Mouse (Mus musculus) midbrain, embryonic 12.5 days (tissue): ENCODE data around the gene Rnh1. TPM values are rescaled to one million over a fixed set of nuclear protein-coding genes. Genes with fewer than 3 reads are reported as not detected.

Experiments
- ATAC-seq: fragments of 200-750 bp; cut with Nextera tagmentation; 2 replicates; pipeline ENCODE4 v1.8.0; 2017; ENCODE audit warnings: low read depth, moderate TSS enrichment, moderate library complexity; ENCODE audit not compliant: low FRiP score
- H3K27ac ChIP-seq: fragments of 300-500 bp; sonication (generic); replicated peaks from 2 replicates; pipeline ENCODE4 v1.5.1; 2016; ENCODE audit warnings: mild to moderate bottlenecking
- H3K27me3 ChIP-seq: fragments of 300-500 bp; sonication (generic); 2 replicates; pipeline ENCODE4 v1.6.1; 2016; ENCODE audit warnings: mild to moderate bottlenecking
- H3K36me3 ChIP-seq: fragments of 300-500 bp; sonication (generic); 2 replicates; pipeline ENCODE4 v1.6.1; 2016
- H3K4me1 ChIP-seq: fragments of 300-500 bp; sonication (generic); 2 replicates; pipeline ENCODE4 v1.6.1; 2016
- H3K4me2 ChIP-seq: fragments of 300-500 bp; sonication (generic); replicated peaks from 2 replicates; pipeline ENCODE4 v1.6.1; 2016; ENCODE audit warnings: mild to moderate bottlenecking, moderate library complexity
- H3K4me3 ChIP-seq: fragments of 300-500 bp; sonication (generic); 2 replicates; pipeline ENCODE4 v1.5.1; 2016; ENCODE audit warnings: mild to moderate bottlenecking
- H3K9ac ChIP-seq: fragments of 300-500 bp; sonication (generic); replicated peaks from 2 replicates; pipeline ENCODE4 v1.6.1; 2016; ENCODE audit warnings: mild to moderate bottlenecking, moderate library complexity
- H3K9me3 ChIP-seq: fragments of 300-500 bp; sonication (generic); 2 replicates; pipeline ENCODE4 v1.6.1; 2016; ENCODE audit warnings: mild to moderate bottlenecking
- WGBS: fragments of 180-500 bp; shearing (Covaris S2); methylation state at CpG from one replicate; pipeline ENCODE4 v1.1.7; 2016; 5-methylcytosine and 5-hydroxymethylcytosine counted together
- polyA plus RNA-seq: library from polyadenylated mRNA; unstranded; fragments of >200 nt; fragmentation: Nextera tagmentation; extraction: Ambion mirVana; gene quantifications from 2 replicates; pipeline ENCODE4 v1.2.1, GENCODE M21; 2016

Rnh1 gene
- polyA plus RNA-seq, 1 experiment from 2014 or later = 54.9 TPM

DNA sequence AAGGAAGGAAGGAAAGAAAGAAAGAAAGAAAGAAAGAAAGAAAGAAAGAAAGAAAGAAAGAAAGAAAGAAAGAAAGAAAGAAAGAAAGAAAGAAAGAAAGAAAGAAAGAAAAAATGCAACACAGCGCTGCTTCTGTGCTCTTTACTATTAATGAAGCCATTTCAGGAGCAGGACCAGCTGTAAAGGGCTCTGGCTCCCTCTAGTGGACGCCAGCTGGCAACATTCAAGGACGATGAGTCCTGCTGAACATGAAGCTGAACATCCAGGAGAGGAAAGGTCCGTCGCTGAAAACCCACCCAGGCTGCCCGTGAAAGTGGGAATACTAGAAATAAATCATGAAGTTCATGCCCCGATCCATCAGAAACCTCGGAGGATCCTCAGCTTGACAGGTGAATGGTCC is 3.5 kb upstream of the Rnh1 start:
- H3K9me3 ChIP-seq = no peaks in the 10 kb centered on the region
- WGBS = 2% methylated on average over 8 of the region's 8 CpGs
- no peak overlapping the region for H3K4me2 ChIP-seq
- 0 out of 2 replicates have a peak, but pooled peaks cover 4% of the 10 kb centered on the region for H3K27me3 ChIP-seq
- peaks cover 8% of the 10 kb centered on the region for H3K4me1 ChIP-seq
- no peak overlapping the region for H3K27ac ChIP-seq
- no peak for ATAC-seq
- H3K36me3 ChIP-seq = no peaks in the 10 kb centered on the region
- no peak overlapping the region for H3K4me3 ChIP-seq
- H3K9ac ChIP-seq = no peak overlapping the region; the same call in 1 of the 2 replicates

DNA sequence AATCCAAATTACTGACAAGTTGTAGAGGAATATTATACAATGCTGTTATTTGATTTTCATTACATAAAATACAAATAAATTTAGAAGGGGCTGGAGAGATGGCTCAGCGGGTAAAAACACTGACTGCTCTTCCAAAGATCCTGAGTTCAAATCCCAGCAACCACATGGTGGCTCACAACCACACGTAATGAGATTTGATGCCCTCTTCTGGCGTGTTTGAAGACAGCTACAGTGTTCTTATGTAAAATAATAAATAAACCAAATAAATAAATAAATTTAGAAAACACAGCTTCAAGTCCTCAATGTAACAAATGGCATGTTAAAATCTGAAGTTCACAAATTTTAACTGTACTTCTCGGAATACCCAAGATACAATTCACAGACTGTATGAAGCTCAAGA is 2.4 kb upstream of the Rnh1 start:
- 92% methylated on average over 4 of the region's 4 CpGs for WGBS
- no peak for ATAC-seq
- Histone ChIP-seq H3K9ac (no peak overlapping the region), H3K4me2 (no peak overlapping the region), H3K36me3 (no peaks in the 10 kb centered on the region), H3K9me3 (no peaks in the 10 kb centered on the region), H3K27ac (no peak overlapping the region), H3K4me3 (no peak overlapping the region), H3K4me1 (peaks cover 8% of the 10 kb centered on the region), H3K27me3 (0 out of 2 replicates have a peak, but pooled peaks cover 4% of the 10 kb centered on the region)

GRCm38 (mm10) chr7:141173323-141173850 is 730 bp upstream of the Rnh1 start:
- ATAC-seq = no peak
- H3K4me3 ChIP-seq = peak overlapping the region; percentile 53; the same call in 1 of the 2 replicates
- WGBS = 93% methylated on average over 5 of the region's 5 CpGs
- H3K9me3 ChIP-seq = no peaks in the 10 kb centered on the region
- no peak overlapping the region for H3K9ac ChIP-seq
- H3K4me2 ChIP-seq = peak overlapping the region; percentile 55
- no peaks in the 10 kb centered on the region for H3K36me3 ChIP-seq
- no peak overlapping the region for H3K27ac ChIP-seq
- peaks cover 15% of the 10 kb centered on the region for H3K4me1 ChIP-seq
- 0 out of 2 replicates have a peak, but pooled peaks cover 4% of the 10 kb centered on the region for H3K27me3 ChIP-seq

DNA sequence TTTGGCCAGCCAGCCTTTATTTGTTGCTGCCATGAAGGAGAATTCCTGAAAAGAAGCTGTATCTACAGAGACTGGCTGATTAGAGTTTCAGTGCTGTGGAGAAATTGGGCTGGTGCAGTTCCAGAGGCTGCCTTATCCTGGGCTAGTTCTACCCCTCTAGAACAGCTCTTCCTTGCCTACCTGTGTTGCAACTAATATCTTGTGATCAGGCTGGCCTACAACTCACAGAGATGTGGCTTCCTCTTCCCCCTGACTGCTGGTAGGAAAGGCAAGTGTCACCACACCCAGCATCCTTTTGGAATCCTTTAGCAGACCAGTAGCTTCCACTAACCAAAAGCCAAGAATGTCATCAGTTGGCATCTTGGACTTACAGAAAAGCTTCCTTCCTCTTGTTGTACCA is 2.8 kb downstream of the Rnh1 start:
- no peaks in the 10 kb centered on the region for H3K9me3 ChIP-seq
- no peak overlapping the region for H3K27ac ChIP-seq
- H3K4me3 ChIP-seq = no peak overlapping the region
- H3K36me3 ChIP-seq = no peaks in the 10 kb centered on the region
- no peak for ATAC-seq
- no peak overlapping the region for H3K4me2 ChIP-seq
- no peaks in the 10 kb centered on the region for H3K27me3 ChIP-seq
- no peak overlapping the region for H3K9ac ChIP-seq
- H3K4me1 ChIP-seq = peaks cover 22% of the 10 kb centered on the region

- H3K9me3 ChIP-seq = no peaks in the 10 kb centered on the region
- no peak for ATAC-seq
- H3K36me3 ChIP-seq = 0 out of 2 replicates have a peak, but pooled peaks cover 3% of the 10 kb centered on the region
- no peak overlapping the region for H3K9ac ChIP-seq
- WGBS = 92% methylated on average over 1 of the region's 1 CpGs
- H3K27me3 ChIP-seq = no peaks in the 10 kb centered on the region
- H3K4me1 ChIP-seq = peaks cover 22% of the 10 kb centered on the region
- no peak overlapping the region for H3K4me3 ChIP-seq
- no peak overlapping the region for H3K4me2 ChIP-seq
- no peak overlapping the region for H3K27ac ChIP-seq
Observed at GRCm38 (mm10) chr7:141169300-141169699, 3.4 kb downstream of the Rnh1 start.

DNA sequence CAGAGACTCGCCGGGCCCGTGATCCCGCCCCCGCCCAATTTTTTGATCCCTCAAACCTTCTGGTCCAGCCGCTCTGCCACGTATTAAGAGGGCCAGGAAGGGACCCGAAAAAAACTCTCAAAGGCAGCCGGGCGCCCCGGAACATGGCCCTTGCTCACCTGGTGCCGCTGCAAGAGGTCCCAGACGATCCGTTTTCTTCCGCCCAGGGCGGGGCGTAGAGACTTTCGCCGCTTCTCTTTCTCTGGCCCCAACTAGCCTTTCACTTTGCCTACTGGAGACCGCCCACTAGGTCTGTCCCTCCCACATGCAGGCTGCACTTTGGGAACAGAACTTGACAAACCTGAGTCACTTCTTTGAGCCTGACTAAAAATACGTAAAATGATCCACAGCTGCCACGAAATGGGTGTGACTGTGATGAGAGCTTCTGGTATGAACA is 4.1 kb downstream of the Rnh1 start:
- H3K27ac ChIP-seq = no peak overlapping the region

GRCm38 (mm10) chr7:141167901-141168517 is 4.6 kb downstream of the Rnh1 start:
- H3K27ac ChIP-seq = no peak overlapping the region
- peaks cover 17% of the 10 kb centered on the region for H3K4me1 ChIP-seq
- WGBS = 18% methylated on average over 7 of the region's 7 CpGs
- no peaks in the 10 kb centered on the region for H3K27me3 ChIP-seq
- no peaks in the 10 kb centered on the region for H3K9me3 ChIP-seq
- ATAC-seq = no peak
- H3K9ac ChIP-seq = peak overlapping the region; percentile 35
- peak overlapping the region; percentile 48 for H3K4me2 ChIP-seq
- H3K4me3 ChIP-seq = peak overlapping the region; percentile 19
- H3K36me3 ChIP-seq = peaks cover 16% of the 10 kb centered on the region; the same call in 1 of the 2 replicates

More for the DNA sequence above, 4.1 kb downstream of the Rnh1 start:
- WGBS = 3% methylated on average over 22 of the region's 22 CpGs
- Histone ChIP-seq H3K4me2 (peak overlapping the region; percentile 48), H3K9me3 (no peaks in the 10 kb centered on the region), H3K36me3 (peaks cover 11% of the 10 kb centered on the region; the same call in 1 of the 2 replicates), H3K4me3 (peak overlapping the region; percentile 19), H3K9ac (peak overlapping the region; percentile 35), H3K27me3 (no peaks in the 10 kb centered on the region), H3K4me1 (peaks cover 22% of the 10 kb centered on the region)
- ATAC-seq = no peak

GRCm38 (mm10) chr7:141164850-141165249 is 7.8 kb downstream of the Rnh1 start:
- H3K36me3 ChIP-seq = peaks cover 37% of the 10 kb centered on the region
- 90% methylated on average over 6 of the region's 6 CpGs for WGBS
- H3K4me1 ChIP-seq = peaks cover 14% of the 10 kb centered on the region
- no peak overlapping the region for H3K4me3 ChIP-seq
- no peak for ATAC-seq
- H3K27me3 ChIP-seq = no peaks in the 10 kb centered on the region
- no peak overlapping the region for H3K27ac ChIP-seq
- H3K9me3 ChIP-seq = no peaks in the 10 kb centered on the region
- no peak overlapping the region for H3K4me2 ChIP-seq
- H3K9ac ChIP-seq = no peak overlapping the region

DNA sequence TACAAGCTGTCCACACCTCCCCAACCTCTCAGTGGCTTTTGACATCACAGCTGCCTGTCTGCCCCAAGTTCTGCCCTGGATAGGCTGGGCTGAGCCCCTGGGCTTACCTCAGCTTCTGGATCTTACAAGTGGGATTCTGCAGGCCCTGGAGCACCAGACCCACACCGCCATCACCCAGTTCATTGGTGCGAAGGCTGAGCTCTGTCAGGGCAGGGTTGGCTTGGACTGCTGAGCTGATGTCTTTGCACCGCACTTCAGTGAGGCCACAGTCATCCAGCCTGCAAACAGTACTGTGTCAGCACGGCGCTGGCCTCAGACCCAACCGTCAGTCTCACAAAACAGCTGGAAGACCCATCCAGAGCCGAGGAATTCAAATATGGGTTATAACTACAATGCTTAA is 8.3 kb downstream of the Rnh1 start:
- Histone ChIP-seq H3K9ac (no peak overlapping the region), H3K36me3 (peaks cover 41% of the 10 kb centered on the region), H3K27ac (no peak overlapping the region), H3K27me3 (no peaks in the 10 kb centered on the region), H3K4me1 (peaks cover 14% of the 10 kb centered on the region), H3K4me3 (no peak overlapping the region), H3K4me2 (no peak overlapping the region), H3K9me3 (no peaks in the 10 kb centered on the region)
- no peak for ATAC-seq
- WGBS = 96% methylated on average over 7 of the region's 7 CpGs

DNA sequence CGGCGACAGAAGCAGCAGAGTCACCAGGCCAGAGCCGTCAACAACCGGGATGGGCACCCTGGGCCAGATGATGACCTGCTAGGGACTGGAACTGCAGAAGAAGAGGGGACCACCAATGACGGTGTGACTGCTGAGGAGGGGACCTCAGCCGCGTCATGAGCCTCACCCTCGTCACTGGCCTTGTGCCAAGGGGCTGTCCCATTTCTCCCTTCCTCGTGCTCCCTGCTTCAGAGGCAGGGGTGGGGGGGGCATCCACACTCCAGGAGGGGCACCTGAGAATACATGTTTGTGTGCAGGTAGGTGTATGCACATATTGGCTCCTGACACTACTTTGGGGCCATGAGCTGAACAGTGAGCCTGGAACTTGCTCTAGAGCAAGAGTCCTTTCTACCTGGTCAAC is 17.3 kb downstream of the Rnh1 start:
- WGBS = 89% methylated on average over 9 of the region's 9 CpGs
- H3K4me3 ChIP-seq = no peak overlapping the region
- peaks cover 75% of the 10 kb centered on the region for H3K36me3 ChIP-seq
- no peaks in the 10 kb centered on the region for H3K9me3 ChIP-seq
- ATAC-seq = no peak
- no peak overlapping the region for H3K27ac ChIP-seq
- H3K27me3 ChIP-seq = no peaks in the 10 kb centered on the region
- no peak overlapping the region for H3K9ac ChIP-seq
- H3K4me2 ChIP-seq = no peak overlapping the region
- H3K4me1 ChIP-seq = no peaks in the 10 kb centered on the region

- Histone ChIP-seq H3K4me2 (no peak overlapping the region), H3K4me1 (no peaks in the 10 kb centered on the region), H3K4me3 (no peak overlapping the region), H3K9me3 (no peaks in the 10 kb centered on the region), H3K27ac (no peak overlapping the region), H3K27me3 (no peaks in the 10 kb centered on the region), H3K36me3 (peaks cover 53% of the 10 kb centered on the region), H3K9ac (no peak overlapping the region)
- ATAC-seq = no peak
- WGBS = 80% methylated on average over 4 of the region's 4 CpGs
Observed at GRCm38 (mm10) chr7:141148639-141149038, 24.0 kb downstream of the Rnh1 start.

- Histone ChIP-seq H3K4me3 (no peak overlapping the region), H3K9ac (no peak overlapping the region; the same call in 1 of the 2 replicates), H3K27me3 (no peaks in the 10 kb centered on the region), H3K27ac (no peak overlapping the region), H3K36me3 (peaks cover 48% of the 10 kb centered on the region), H3K4me2 (no peak overlapping the region), H3K9me3 (no peaks in the 10 kb centered on the region), H3K4me1 (no peaks in the 10 kb centered on the region)
- WGBS = 86% methylated on average over 6 of the region's 6 CpGs
- ATAC-seq = no peak
Observed at GRCm38 (mm10) chr7:141147044-141147443, 25.6 kb downstream of the Rnh1 start.
